Mouse (Mus musculus): ENCODE data around the gene Ahrr. TPM values are rescaled to one million over a fixed set of nuclear protein-coding genes. Genes with fewer than 3 reads are reported as not detected.

The Ahrr gene
- polyA plus RNA-seq, 1 experiment from 2014 or later, result 1.1 TPM

Other genes starting within 250 kb of the Ahrr start
- 10.6 and 12.3 TPM in 2 replicates for gene Cep72, start 230.0 kb downstream of the Ahrr start, polyA plus RNA-seq (2014; fragmentation: Nextera tagmentation; extraction: Ambion mirVana)
- gene Slc9a3, start 170.9 kb downstream of the Ahrr start, polyA plus RNA-seq (2014; fragmentation: Nextera tagmentation; extraction: Ambion mirVana), result 0.08 and 0.30 TPM in 2 replicates
- 64.2 and 64.9 TPM in 2 replicates for gene Exoc3, start 83.6 kb downstream of the Ahrr start, polyA plus RNA-seq (2014; fragmentation: Nextera tagmentation; extraction: Ambion mirVana)
- 106 and 109 TPM in 2 replicates for gene Pdcd6, start 25.2 kb upstream of the Ahrr start, polyA plus RNA-seq (2014; fragmentation: Nextera tagmentation; extraction: Ambion mirVana)
- gene Sdha, start 57.9 kb upstream of the Ahrr start, polyA plus RNA-seq (2014; fragmentation: Nextera tagmentation; extraction: Ambion mirVana), result 496 and 549 TPM in 2 replicates
- 42.0 and 49.1 TPM in 2 replicates for gene Ccdc127, start 58.0 kb upstream of the Ahrr start, polyA plus RNA-seq (2014; fragmentation: Nextera tagmentation; extraction: Ambion mirVana)
- gene Lrrc14b, start 71.7 kb upstream of the Ahrr start, polyA plus RNA-seq (2014; fragmentation: Nextera tagmentation; extraction: Ambion mirVana), result 6.6 and 10.1 TPM in 2 replicates
- gene Zfp72, start 98.5 kb upstream of the Ahrr start, polyA plus RNA-seq (2014; fragmentation: Nextera tagmentation; extraction: Ambion mirVana), result 3.5 and 3.8 TPM in 2 replicates
- 52.6 and 54.0 TPM in 2 replicates for gene Ftl1-ps1, start 107.4 kb upstream of the Ahrr start, polyA plus RNA-seq (2014; fragmentation: Nextera tagmentation; extraction: Ambion mirVana)
- gene Zfp825, start 201.7 kb upstream of the Ahrr start, polyA plus RNA-seq (2014; fragmentation: Nextera tagmentation; extraction: Ambion mirVana), result 13.3 and 16.2 TPM in 2 replicates